Comparison of ENCODE assay signal across 9 mouse cellular contexts in genomic region chr11:114786326-114786725, GRCm38 (mm10). TPM values are rescaled to one million over a fixed set of nuclear protein-coding genes. Genes with fewer than 3 reads are reported as not detected.
DNase-seq lines count a peak whose midpoint lies in the region; ATAC-seq and TF ChIP-seq lines count a peak whose summit lies in the region.
"Had no signal": no experiment of that assay in that cellular context is flagged by ENCODE, and none has a peak within 500 bp of the region (broad histone marks: within the 10 kb centered on the region; RNA-seq: fewer than 3 reads in every experiment).

No protein-coding gene starts in this region.

- peaks cover 9% of the 10 kb centered on the region for H3K4me1 ChIP-seq in liver, embryonic 12.5 days
- peaks cover 4% of the 10 kb centered on the region for H3K4me1 ChIP-seq in hindbrain, embryonic 14.5 days (replicated peaks; ENCODE audit: control insufficient read depth, insufficient read depth, low read length)
- H3K4me1 ChIP-seq in midbrain, postnatal 0 days (ENCODE audit: insufficient read depth, low read length): peaks cover 11% of the 10 kb centered on the region; the same call in 1 of the 2 replicates

- no peak for TF ChIP-seq CTCF in midbrain, postnatal 0 days (IDR thresholded peaks at IDR 0.05)

- 6% methylated on average over 43 of the region's 43 CpGs for WGBS in liver, embryonic 12.5 days (ENCODE audit: insufficient replicate concordance)
- WGBS in hindbrain, embryonic 14.5 days: 2% methylated on average over 41 of the region's 43 CpGs
- 2% methylated on average over 43 of the region's 43 CpGs for WGBS in midbrain, postnatal 0 days

- no peaks in the 10 kb centered on the region for H3K9me3 ChIP-seq in liver, embryonic 12.5 days (replicated peaks)
- no peaks in the 10 kb centered on the region for H3K9me3 ChIP-seq in hindbrain, embryonic 14.5 days (ENCODE audit: control insufficient read depth, low read length)
- H3K9me3 ChIP-seq in midbrain, postnatal 0 days (ENCODE audit: low read length): no peaks in the 10 kb centered on the region

- no peaks in the 10 kb centered on the region for H3K36me3 ChIP-seq in liver, embryonic 12.5 days
- H3K36me3 ChIP-seq in hindbrain, embryonic 14.5 days (replicated peaks; ENCODE audit: control insufficient read depth, insufficient read depth): no peaks in the 10 kb centered on the region
- no peaks in the 10 kb centered on the region for H3K36me3 ChIP-seq in midbrain, postnatal 0 days (ENCODE audit: insufficient read depth, low read length)

- no peak overlapping the region for H3K4me3 ChIP-seq in liver, embryonic 12.5 days
- peak overlapping the region; percentile 25 for H3K4me3 ChIP-seq in hindbrain, embryonic 14.5 days (replicated peaks; ENCODE audit: low read length)
- peak overlapping the region; percentile 30 for H3K4me3 ChIP-seq in midbrain, postnatal 0 days (ENCODE audit: low read depth, low read length)

- peak overlapping the region; percentile 45 for H3K4me2 ChIP-seq in liver, embryonic 12.5 days
- H3K4me2 ChIP-seq in hindbrain, embryonic 14.5 days (replicated peaks): peak overlapping the region; percentile 59
- peak overlapping the region; percentile 54 for H3K4me2 ChIP-seq in midbrain, postnatal 0 days (ENCODE audit: low read depth, low read length, poor library complexity, severe bottlenecking)

- peaks cover 100% of the 10 kb centered on the region for H3K27me3 ChIP-seq in liver, embryonic 12.5 days (replicated peaks)
- peaks cover 37% of the 10 kb centered on the region for H3K27me3 ChIP-seq in hindbrain, embryonic 14.5 days (ENCODE audit: control insufficient read depth, insufficient read depth, low read length)
- H3K27me3 ChIP-seq in midbrain, postnatal 0 days (ENCODE audit: insufficient read depth, low read length): no peaks in the 10 kb centered on the region; the same call in 1 of the 2 replicates

- DNase-seq in adrenal gland, adult (ENCODE audit: inconsistent age in 2 of 2, low spot score in 1 of 2): peak; percentile 21 to 45
- no peak for DNase-seq in adrenal gland, postnatal 4 days (ENCODE audit: low spot score in 2 of 2)
- DNase-seq in liver: no peak
- peak; percentile 44 for DNase-seq in hindbrain, embryonic 14.5 days (ENCODE audit: low spot score)
- peak; percentile 64 for DNase-seq in midbrain, postnatal 0 days (ENCODE audit: low spot score)
- DNase-seq in lung, postnatal 10 days: no peak

- no peak overlapping the region for H3K27ac ChIP-seq in liver, embryonic 12.5 days
- 0 out of 2 replicates have a peak overlapping the region, but pooled peaks have one; percentile 21 for H3K27ac ChIP-seq in hindbrain, embryonic 14.5 days
- 0 out of 2 replicates have a peak overlapping the region, but pooled peaks have one; percentile 3 for H3K27ac ChIP-seq in midbrain, postnatal 0 days (ENCODE audit: low read depth, low read length)

- no peak overlapping the region for H3K9ac ChIP-seq in liver, embryonic 12.5 days
- H3K9ac ChIP-seq in hindbrain, embryonic 14.5 days: peak overlapping the region; percentile 48
- H3K9ac ChIP-seq in midbrain, postnatal 0 days (replicated peaks; ENCODE audit: low read length, poor library complexity, severe bottlenecking): peak overlapping the region; percentile 36; the same call in 1 of the 2 replicates

- ATAC-seq in liver, embryonic 12.5 days: no peak
- ATAC-seq in hindbrain, embryonic 14.5 days (ENCODE audit: low FRiP score): peak; percentile 64
- ATAC-seq in midbrain, postnatal 0 days (ENCODE audit: low FRiP score): peak; percentile 57
- ATAC-seq in activated CD4-positive, CD25-positive, alpha-beta regulatory T cell, adult 4 months: no peak

RNA-seq across cellular contexts. Expression of gene Btbd17, which starts 9.4 kb away (rescaled TPM):
- under 1 TPM; 0.50 to 0.59 TPM for total RNA-seq in adrenal gland, postnatal 4 days (2021)
- not detected in 2 replicates for polyA plus RNA-seq in liver, embryonic 12.5 days (2016; fragmentation: Nextera tagmentation; extraction: Ambion mirVana)
- polyA plus RNA-seq in hindbrain, embryonic 14.5 days (2014; fragmentation: Nextera tagmentation; extraction: Ambion mirVana): 20.0 and 22.1 TPM in 2 replicates
- total RNA-seq in midbrain, postnatal 0 days (2014; rRNA removed): 46.9 and 68.2 TPM in 2 replicates
- polyA plus RNA-seq in midbrain, postnatal 0 days (2015; fragmentation: Nextera tagmentation; extraction: Ambion mirVana): 27.1 and 28.0 TPM in 2 replicates
- not detected for polyA plus RNA-seq in activated CD4-positive, CD25-positive, alpha-beta regulatory T cell, adult 4 months (2017; shearing (Covaris generic))
- total RNA-seq: neutrophil, adult 5-6 weeks had no signal

RNA-seq across cellular contexts. Expression of gene Gpr142, which starts 12.4 kb away (rescaled TPM):
- total RNA-seq in adrenal gland, postnatal 4 days (2021): under 1 TPM in 1 of 2 experiments, not detected in 1; 0.36 TPM
- not detected in 2 replicates for polyA plus RNA-seq in liver, embryonic 12.5 days (2016; fragmentation: Nextera tagmentation; extraction: Ambion mirVana)
- not detected in 2 replicates for polyA plus RNA-seq in hindbrain, embryonic 14.5 days (2014; fragmentation: Nextera tagmentation; extraction: Ambion mirVana)
- not detected in 2 replicates for total RNA-seq in midbrain, postnatal 0 days (2014; rRNA removed)
- polyA plus RNA-seq in midbrain, postnatal 0 days (2015; fragmentation: Nextera tagmentation; extraction: Ambion mirVana): not detected in 2 replicates
- polyA plus RNA-seq in activated CD4-positive, CD25-positive, alpha-beta regulatory T cell, adult 4 months (2017; shearing (Covaris generic)): not detected
- total RNA-seq: neutrophil, adult 5-6 weeks had no signal

RNA-seq across cellular contexts. Expression of gene Kif19a, which starts 21.1 kb away (rescaled TPM):
- 1 to 10 TPM in 1 of 2 experiments, under 1 TPM in 1; 0.99 to 1.6 TPM for total RNA-seq in adrenal gland, postnatal 4 days (2021)
- 0.13 TPM in 1 of 2 replicates, not detected in the other for polyA plus RNA-seq in liver, embryonic 12.5 days (2016; fragmentation: Nextera tagmentation; extraction: Ambion mirVana)
- 0.99 and 1.4 TPM in 2 replicates for polyA plus RNA-seq in hindbrain, embryonic 14.5 days (2014; fragmentation: Nextera tagmentation; extraction: Ambion mirVana)
- total RNA-seq in midbrain, postnatal 0 days (2014; rRNA removed): 5.3 and 7.2 TPM in 2 replicates
- polyA plus RNA-seq in midbrain, postnatal 0 days (2015; fragmentation: Nextera tagmentation; extraction: Ambion mirVana): 0.85 and 1.3 TPM in 2 replicates
- under 1 TPM in 1 of 2 experiments, not detected in 1; 0.22 TPM for polyA plus RNA-seq in activated CD4-positive, CD25-positive, alpha-beta regulatory T cell, adult 4 months (2017; shearing (Covaris generic))

RNA-seq across cellular contexts. Expression of gene Dnaic2, which starts 59.1 kb away (rescaled TPM):
- total RNA-seq in adrenal gland, postnatal 4 days (2021): 1 to 10 TPM; 1.7 to 2.0 TPM
- 0.05 TPM in 1 of 2 replicates, not detected in the other for polyA plus RNA-seq in liver, embryonic 12.5 days (2016; fragmentation: Nextera tagmentation; extraction: Ambion mirVana)
- 1.9 and 2.5 TPM in 2 replicates for polyA plus RNA-seq in hindbrain, embryonic 14.5 days (2014; fragmentation: Nextera tagmentation; extraction: Ambion mirVana)
- total RNA-seq in midbrain, postnatal 0 days (2014; rRNA removed): 3.8 and 4.4 TPM in 2 replicates
- polyA plus RNA-seq in midbrain, postnatal 0 days (2015; fragmentation: Nextera tagmentation; extraction: Ambion mirVana): 2.0 and 3.2 TPM in 2 replicates
- not detected for polyA plus RNA-seq in activated CD4-positive, CD25-positive, alpha-beta regulatory T cell, adult 4 months (2017; shearing (Covaris generic))

Comparison
In these comparisons a context has a peak if more than half of its experiments do, and no peak if none do; other contexts are left out.
1. DNase-seq: peak in adrenal gland, adult (2 of 2), hindbrain, embryonic 14.5 days (single experiment) and midbrain, postnatal 0 days (single experiment); none in adrenal gland, postnatal 4 days (0 of 2), liver (single experiment) and lung, postnatal 10 days (single experiment).
2. ATAC-seq: peak in hindbrain, embryonic 14.5 days (single experiment) and midbrain, postnatal 0 days (single experiment); none in liver, embryonic 12.5 days (single experiment) and activated CD4-positive, CD25-positive, alpha-beta regulatory T cell, adult 4 months (single experiment).
3. RNA of gene Btbd17, which starts 9.4 kb away (polyA plus RNA-seq): 27.1 to 28.0 TPM in midbrain, postnatal 0 days and 20.0 to 22.1 TPM in hindbrain, embryonic 14.5 days; not detected in liver, embryonic 12.5 days and not detected in activated CD4-positive, CD25-positive, alpha-beta regulatory T cell, adult 4 months; every median in the first group is over 10 times any median in the second.
4. Peak in every context shown above with its lines, with median percentiles within 50 percentile points of each other: H3K4me2 ChIP-seq.